In the genomic region with DNA sequence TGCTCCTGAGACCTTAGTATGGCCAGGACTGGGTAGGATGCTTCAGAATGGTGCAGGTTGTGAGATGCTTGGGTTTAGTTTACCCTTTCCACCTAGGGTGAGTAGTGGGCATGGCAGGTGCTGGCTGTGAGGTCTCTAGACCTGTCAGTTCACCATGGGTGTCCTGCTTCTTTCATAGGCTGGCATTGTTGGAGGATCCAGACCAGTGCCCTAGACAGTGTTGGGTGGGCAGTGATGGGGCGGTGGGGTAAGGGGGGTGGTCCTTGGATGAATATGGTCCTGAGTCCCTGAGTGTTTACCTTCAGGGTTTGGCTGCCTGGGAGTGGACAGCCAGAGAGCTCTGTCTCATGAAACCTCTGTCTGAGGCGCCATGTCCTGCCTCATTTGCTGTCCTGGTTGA, we compare ENCODE assay signal across 8 mouse cellular contexts. TPM values are rescaled to one million over a fixed set of nuclear protein-coding genes. Genes with fewer than 3 reads are reported as not detected.
A peak's percentile ranks its signal among the peaks of the same experiment; 100 is the strongest.
DNase-seq lines count a peak whose midpoint lies in the region; ATAC-seq and TF ChIP-seq lines count a peak whose summit lies in the region.

No protein-coding gene starts in this region.

- no peaks in the 10 kb centered on the region for H3K27me3 ChIP-seq in heart, embryonic 12.5 days (replicated peaks)
- no peaks in the 10 kb centered on the region for H3K27me3 ChIP-seq in MEL (ENCODE audit: control insufficient read depth in 1 of 2, insufficient read depth in 2 of 2, low read length in 2 of 2)
- H3K27me3 ChIP-seq in hindbrain, embryonic 12.5 days: no peaks in the 10 kb centered on the region
- no peaks in the 10 kb centered on the region for H3K27me3 ChIP-seq in midbrain, embryonic 11.5 days (ENCODE audit: control insufficient read depth, insufficient read depth, low read length)

- H3K36me3 ChIP-seq in heart, embryonic 12.5 days: peaks cover 62% of the 10 kb centered on the region
- peaks cover 17 to 19% of the 10 kb centered on the region in 2 experiments for H3K36me3 ChIP-seq in MEL (ENCODE audit: control insufficient read depth in 1 of 2, insufficient read depth in 2 of 2, low read length in 2 of 2)
- H3K36me3 ChIP-seq in hindbrain, embryonic 12.5 days: peaks cover 62% of the 10 kb centered on the region
- peaks cover 41% of the 10 kb centered on the region for H3K36me3 ChIP-seq in midbrain, embryonic 11.5 days (ENCODE audit: control insufficient read depth, insufficient read depth, low read length)

- peak overlapping the region; percentile 99 for H3K9ac ChIP-seq in heart, embryonic 12.5 days
- peak overlapping the region; percentile 100 for H3K9ac ChIP-seq in MEL (ENCODE audit: control insufficient read depth, low read depth, low read length, poor library complexity, severe bottlenecking)
- peak overlapping the region; percentile 98; the same call in 1 of the 2 replicates for H3K9ac ChIP-seq in hindbrain, embryonic 12.5 days
- H3K9ac ChIP-seq in midbrain, embryonic 11.5 days (ENCODE audit: low read length): peak overlapping the region; percentile 14; the same call in 1 of the 2 replicates

- peak overlapping the region; percentile 100 for H3K27ac ChIP-seq in heart, embryonic 12.5 days (ENCODE audit: poor library complexity, severe bottlenecking)
- peak overlapping the region; percentile 25 for H3K27ac ChIP-seq in MEL (ENCODE audit: control insufficient read depth, low read depth, low read length)
- H3K27ac ChIP-seq in hindbrain, embryonic 12.5 days: peak overlapping the region; percentile 63
- no peak overlapping the region for H3K27ac ChIP-seq in midbrain, embryonic 11.5 days (ENCODE audit: low read depth, low read length)

- H3K79me2 ChIP-seq in MEL (ENCODE audit: control insufficient read depth, insufficient read depth, low read length, poor library complexity): peaks cover 67% of the 10 kb centered on the region

- no peak for TF ChIP-seq RAD21 in MEL (IDR thresholded peaks at IDR 0.05; ENCODE audit: low read depth, low read length)

- H3K9me3 ChIP-seq in heart, embryonic 12.5 days (replicated peaks): no peaks in the 10 kb centered on the region
- no peaks in the 10 kb centered on the region for H3K9me3 ChIP-seq in MEL (replicated peaks; ENCODE audit: insufficient read depth, low read length)
- no peaks in the 10 kb centered on the region for H3K9me3 ChIP-seq in hindbrain, embryonic 12.5 days (replicated peaks)
- H3K9me3 ChIP-seq in midbrain, embryonic 11.5 days (ENCODE audit: control insufficient read depth, low read length): no peaks in the 10 kb centered on the region

- no peak for ATAC-seq in heart, embryonic 12.5 days (ENCODE audit: insufficient number of reproducible peaks, low FRiP score)
- no peak for ATAC-seq in hindbrain, embryonic 12.5 days (ENCODE audit: low FRiP score)
- ATAC-seq in midbrain, embryonic 11.5 days (ENCODE audit: low FRiP score): no peak
- no peak for ATAC-seq in megakaryocyte progenitor cell, adult 5-6 weeks (replicated peaks; ENCODE audit: poor library complexity)

- no peak for DNase-seq in heart, postnatal 4 days
- no peak for DNase-seq in MEL (ENCODE audit: low read depth, low spot score)
- DNase-seq in midbrain, embryonic 11.5 days (ENCODE audit: low spot score, missing footprints): no peak
- no peak for DNase-seq in spleen, postnatal 14 days (ENCODE audit: low spot score in 2 of 2)
- DNase-seq in testis, postnatal 14 days (ENCODE audit: low spot score): no peak

- peak overlapping the region; percentile 99 for H3K4me2 ChIP-seq in heart, embryonic 12.5 days
- peak overlapping the region; percentile 99 for H3K4me2 ChIP-seq in hindbrain, embryonic 12.5 days (replicated peaks)
- peak overlapping the region; percentile 97; the same call in 1 of the 2 replicates for H3K4me2 ChIP-seq in midbrain, embryonic 11.5 days

- TF ChIP-seq POLR2A in MEL (IDR thresholded peaks at IDR 0.05; ENCODE audit: control insufficient read depth in 1 of 2, insufficient read depth in 1 of 2, low read depth in 1 of 2, low read length in 2 of 2, poor library complexity in 1 of 2): no peak

- TF ChIP-seq CTCF in MEL (IDR thresholded peaks at IDR 0.05 in 2 of 3, conservative IDR thresholded peaks at IDR 0.05 in 1 of 3; ENCODE audit: control insufficient read depth in 1 of 3, insufficient read depth in 1 of 3, low read depth in 2 of 3, low read length in 3 of 3, poor library complexity in 1 of 3, severe bottlenecking in 1 of 3): no peak

- peak overlapping the region; percentile 92 for H3K4me3 ChIP-seq in heart, embryonic 12.5 days
- H3K4me3 ChIP-seq in MEL (ENCODE audit: control insufficient read depth in 1 of 2, insufficient read depth in 1 of 2, low read depth in 2 of 2, low read length in 2 of 2): peak overlapping the region in 1 of 2 experiments; percentile 99; a peak in 2 of 4 replicates
- H3K4me3 ChIP-seq in hindbrain, embryonic 12.5 days: peak overlapping the region; percentile 98
- no peak overlapping the region for H3K4me3 ChIP-seq in midbrain, embryonic 11.5 days (ENCODE audit: low read depth, low read length)

- peaks cover 45% of the 10 kb centered on the region for H3K4me1 ChIP-seq in heart, embryonic 12.5 days (replicated peaks)
- H3K4me1 ChIP-seq in MEL (ENCODE audit: control insufficient read depth in 1 of 2, insufficient read depth in 2 of 2, low read length in 2 of 2): peaks cover 2 to 17% of the 10 kb centered on the region in 2 experiments; a peak in 2 of 4 replicates
- peaks cover 46% of the 10 kb centered on the region for H3K4me1 ChIP-seq in hindbrain, embryonic 12.5 days
- peaks cover 29% of the 10 kb centered on the region for H3K4me1 ChIP-seq in midbrain, embryonic 11.5 days (ENCODE audit: control insufficient read depth, insufficient read depth, low read length)

- WGBS in heart, embryonic 12.5 days: 82% methylated on average over 2 of the region's 2 CpGs
- 90% methylated on average over 2 of the region's 2 CpGs for WGBS in hindbrain, embryonic 12.5 days
- WGBS in midbrain, embryonic 11.5 days: 86% methylated on average over 2 of the region's 2 CpGs

- no peak for TF ChIP-seq EP300 in MEL (IDR thresholded peaks at IDR 0.05; ENCODE audit: low read depth in 1 of 2, low read length in 2 of 2)

RNA-seq across cellular contexts. Expression of a gene that starts 3.7 kb away (rescaled TPM):
- polyA plus RNA-seq in heart, embryonic 12.5 days (2016; fragmentation: Nextera tagmentation; extraction: Ambion mirVana): 139 and 142 TPM in 2 replicates
- 100 to 1,000 TPM; 167 to 182 TPM for total RNA-seq in heart, postnatal 4 days (2021)
- 301 and 316 TPM in 2 replicates for total RNA-seq in MEL (2012; rRNA removed)
- 100 to 1,000 TPM; 329 to 837 TPM for polyA plus RNA-seq in MEL (2012; ENCODE audit: insufficient read depth in 1 of 2, insufficient read length in 2 of 2, low read depth in 1 of 2, low replicate concordance in 2 of 2, missing spikeins in 1 of 2)
- polyA plus RNA-seq in hindbrain, embryonic 12.5 days (2016; fragmentation: Nextera tagmentation; extraction: Ambion mirVana): 201 and 211 TPM in 2 replicates
- polyA plus RNA-seq in midbrain, embryonic 11.5 days (2014; fragmentation: Nextera tagmentation; extraction: Ambion mirVana): 147 and 176 TPM in 2 replicates
- total RNA-seq in megakaryocyte progenitor cell, adult 5-6 weeks (2015): 218 and 262 TPM in 2 replicates
- 172 and 187 TPM in 2 replicates for total RNA-seq in megakaryocyte progenitor cell, adult 5-6 weeks (2017)

RNA-seq across cellular contexts. Expression of a gene that starts 16.4 kb away (rescaled TPM):
- 1.8 and 2.0 TPM in 2 replicates for polyA plus RNA-seq in heart, embryonic 12.5 days (2016; fragmentation: Nextera tagmentation; extraction: Ambion mirVana)
- not detected for total RNA-seq in heart, postnatal 4 days (2021)
- 9.1 and 11.2 TPM in 2 replicates for total RNA-seq in MEL (2012; rRNA removed)
- 10 to 100 TPM in 1 of 2 experiments, not detected in 1; 31.5 TPM for polyA plus RNA-seq in MEL (2012; ENCODE audit: insufficient read depth in 1 of 2, insufficient read length in 2 of 2, low read depth in 1 of 2, low replicate concordance in 2 of 2, missing spikeins in 1 of 2)
- polyA plus RNA-seq in hindbrain, embryonic 12.5 days (2016; fragmentation: Nextera tagmentation; extraction: Ambion mirVana): 11.8 and 14.1 TPM in 2 replicates
- polyA plus RNA-seq in midbrain, embryonic 11.5 days (2014; fragmentation: Nextera tagmentation; extraction: Ambion mirVana): 11.9 and 12.1 TPM in 2 replicates
- total RNA-seq in megakaryocyte progenitor cell, adult 5-6 weeks (2015): 3,382 and 3,510 TPM in 2 replicates
- total RNA-seq in megakaryocyte progenitor cell, adult 5-6 weeks (2017): 738 and 1,001 TPM in 2 replicates

RNA-seq across cellular contexts. Expression of a gene that starts 16.5 kb away (rescaled TPM):
- 14.2 and 15.5 TPM in 2 replicates for polyA plus RNA-seq in heart, embryonic 12.5 days (2016; fragmentation: Nextera tagmentation; extraction: Ambion mirVana)
- total RNA-seq in heart, postnatal 4 days (2021): 1 to 10 TPM; 2.5 to 2.9 TPM
- 0.56 and 0.85 TPM in 2 replicates for total RNA-seq in MEL (2012; rRNA removed)
- polyA plus RNA-seq in MEL (2012; ENCODE audit: insufficient read depth in 1 of 2, insufficient read length in 2 of 2, low read depth in 1 of 2, low replicate concordance in 2 of 2, missing spikeins in 1 of 2): 1 to 10 TPM in 1 of 2 experiments, not detected in 1; 6.2 TPM
- polyA plus RNA-seq in hindbrain, embryonic 12.5 days (2016; fragmentation: Nextera tagmentation; extraction: Ambion mirVana): 289 and 290 TPM in 2 replicates
- 112 and 117 TPM in 2 replicates for polyA plus RNA-seq in midbrain, embryonic 11.5 days (2014; fragmentation: Nextera tagmentation; extraction: Ambion mirVana)
- 39.0 and 41.2 TPM in 2 replicates for total RNA-seq in megakaryocyte progenitor cell, adult 5-6 weeks (2015)
- 93.9 and 96.9 TPM in 2 replicates for total RNA-seq in megakaryocyte progenitor cell, adult 5-6 weeks (2017)

RNA-seq across cellular contexts. Expression of a gene that starts 28.2 kb away (rescaled TPM):
- polyA plus RNA-seq in heart, embryonic 12.5 days (2016; fragmentation: Nextera tagmentation; extraction: Ambion mirVana): 0.47 TPM in 1 of 2 replicates, not detected in the other
- total RNA-seq in heart, postnatal 4 days (2021): not detected
- not detected in 2 replicates for total RNA-seq in MEL (2012; rRNA removed)
- under 1 TPM in 1 of 2 experiments, not detected in 1; 0.07 TPM for polyA plus RNA-seq in MEL (2012; ENCODE audit: insufficient read depth in 1 of 2, insufficient read length in 2 of 2, low read depth in 1 of 2, low replicate concordance in 2 of 2, missing spikeins in 1 of 2)
- polyA plus RNA-seq in hindbrain, embryonic 12.5 days (2016; fragmentation: Nextera tagmentation; extraction: Ambion mirVana): 0.56 TPM in 1 of 2 replicates, not detected in the other
- polyA plus RNA-seq in midbrain, embryonic 11.5 days (2014; fragmentation: Nextera tagmentation; extraction: Ambion mirVana): 0.18 TPM in 1 of 2 replicates, not detected in the other
- 6,143 and 8,228 TPM in 2 replicates for total RNA-seq in megakaryocyte progenitor cell, adult 5-6 weeks (2015)
- 2,359 and 2,989 TPM in 2 replicates for total RNA-seq in megakaryocyte progenitor cell, adult 5-6 weeks (2017)

RNA-seq across cellular contexts. Expression of a gene that starts 32.8 kb away (rescaled TPM):
- not detected in 2 replicates for polyA plus RNA-seq in heart, embryonic 12.5 days (2016; fragmentation: Nextera tagmentation; extraction: Ambion mirVana)
- total RNA-seq in heart, postnatal 4 days (2021): under 1 TPM in 1 of 2 experiments, not detected in 1; 0.38 TPM
- not detected in 2 replicates for total RNA-seq in MEL (2012; rRNA removed)
- under 1 TPM in 1 of 2 experiments, not detected in 1; 0.21 TPM for polyA plus RNA-seq in MEL (2012; ENCODE audit: insufficient read depth in 1 of 2, insufficient read length in 2 of 2, low read depth in 1 of 2, low replicate concordance in 2 of 2, missing spikeins in 1 of 2)
- polyA plus RNA-seq in hindbrain, embryonic 12.5 days (2016; fragmentation: Nextera tagmentation; extraction: Ambion mirVana): not detected in 2 replicates
- not detected in 2 replicates for polyA plus RNA-seq in midbrain, embryonic 11.5 days (2014; fragmentation: Nextera tagmentation; extraction: Ambion mirVana)
- total RNA-seq in megakaryocyte progenitor cell, adult 5-6 weeks (2015): 0.49 and 0.56 TPM in 2 replicates
- 1.2 TPM in 1 of 2 replicates, not detected in the other for total RNA-seq in megakaryocyte progenitor cell, adult 5-6 weeks (2017)

Comparison
In these comparisons a context has a peak if more than half of its experiments do, and no peak if none do; other contexts are left out.
1. H3K9ac ChIP-seq: peak in every context shown above with its lines; median percentile 100 in MEL; 99 in heart, embryonic 12.5 days; 98 in hindbrain, embryonic 12.5 days; 14 in midbrain, embryonic 11.5 days.